Comparison of ENCODE assay signal across 8 mouse cellular contexts in genomic region chr11:60412173-60412572, GRCm38 (mm10). TPM values are rescaled to one million over a fixed set of nuclear protein-coding genes. Genes with fewer than 3 reads are reported as not detected.
DNase-seq lines count a peak whose midpoint lies in the region; ATAC-seq and TF ChIP-seq lines count a peak whose summit lies in the region.

No protein-coding gene starts in this region.

- TF ChIP-seq CTCF in intestine, postnatal 0 days (IDR thresholded peaks at IDR 0.05; ENCODE audit: low read depth), result peak; percentile 77

- no peak overlapping the region for H3K4me2 ChIP-seq in intestine, postnatal 0 days (replicated peaks; ENCODE audit: low read depth)
- no peak overlapping the region for H3K4me2 ChIP-seq in intestine, embryonic 16.5 days (ENCODE audit: low read depth, low read length)

- no peak for ATAC-seq in intestine, postnatal 0 days
- ATAC-seq in intestine, embryonic 16.5 days, result no peak
- no peak for ATAC-seq in inflammation-experienced regulatory T-cells, adult 6 months

- no peaks in the 10 kb centered on the region for H3K27me3 ChIP-seq in intestine, postnatal 0 days (replicated peaks; ENCODE audit: control insufficient read depth, insufficient read depth, low read length)
- H3K27me3 ChIP-seq in intestine, embryonic 16.5 days (replicated peaks; ENCODE audit: control insufficient read depth, insufficient read depth, low read length), result no peaks in the 10 kb centered on the region

- H3K4me3 ChIP-seq in intestine, postnatal 0 days (ENCODE audit: low read depth, low read length), result no peak overlapping the region
- H3K4me3 ChIP-seq in intestine, embryonic 16.5 days (ENCODE audit: low read length), result no peak overlapping the region

- WGBS in intestine, postnatal 0 days, result 7% methylated on average over 3 of the region's 3 CpGs
- 9% methylated on average over 3 of the region's 3 CpGs for WGBS in intestine, embryonic 16.5 days

- no peak overlapping the region for H3K9ac ChIP-seq in intestine, postnatal 0 days (ENCODE audit: low read depth, low read length)
- no peak overlapping the region for H3K9ac ChIP-seq in intestine, embryonic 16.5 days (ENCODE audit: low read depth, low read length)

- peaks cover 19% of the 10 kb centered on the region for H3K36me3 ChIP-seq in intestine, postnatal 0 days (ENCODE audit: control insufficient read depth, insufficient read depth)
- peaks cover 2% of the 10 kb centered on the region; the same call in 1 of the 2 replicates for H3K36me3 ChIP-seq in intestine, embryonic 16.5 days (ENCODE audit: control insufficient read depth, insufficient read depth, low read length)

- no peaks in the 10 kb centered on the region for H3K9me3 ChIP-seq in intestine, postnatal 0 days (ENCODE audit: control insufficient read depth)
- no peaks in the 10 kb centered on the region for H3K9me3 ChIP-seq in intestine, embryonic 16.5 days (ENCODE audit: control insufficient read depth, low read length)

- DNase-seq in ES-CJ7 (ENCODE audit: low read depth, low spot score), result peak; percentile 64
- peak; percentile 54 to 76 for DNase-seq in adrenal gland, postnatal 36 days
- peak; percentile 67 for DNase-seq in forelimb bud, embryonic 11.5 days (ENCODE audit: low read depth, low spot score)
- DNase-seq in layer of hippocampus, postnatal 10 days (ENCODE audit: low spot score in 2 of 2), result peak; percentile 71 to 77
- DNase-seq in natural killer cell, adult 2 months (ENCODE audit: low spot score in 2 of 2), result peak; percentile 61 to 72

- peaks cover 3% of the 10 kb centered on the region; the same call in 1 of the 2 replicates for H3K4me1 ChIP-seq in intestine, postnatal 0 days (replicated peaks; ENCODE audit: control insufficient read depth, insufficient read depth, low read length)
- H3K4me1 ChIP-seq in intestine, embryonic 16.5 days (ENCODE audit: control insufficient read depth, insufficient read depth, low read length), result 0 out of 2 replicates have a peak, but pooled peaks cover 3% of the 10 kb centered on the region

- H3K27ac ChIP-seq in intestine, postnatal 0 days (ENCODE audit: low read depth, low read length), result no peak overlapping the region
- H3K27ac ChIP-seq in intestine, embryonic 16.5 days (ENCODE audit: low read length), result no peak overlapping the region

RNA-seq across cellular contexts. Expression of gene Gid4, which starts 4.8 kb away (rescaled TPM):
- polyA plus RNA-seq in intestine, postnatal 0 days (2015; fragmentation: Nextera tagmentation; extraction: Ambion mirVana), result 11.3 and 12.2 TPM in 2 replicates
- 20.4 and 22.4 TPM in 2 replicates for polyA plus RNA-seq in intestine, embryonic 16.5 days (2015; fragmentation: Nextera tagmentation; extraction: Ambion mirVana)
- total RNA-seq in adrenal gland, postnatal 36 days (2021), result 10 to 100 TPM; 49.6 to 52.0 TPM
- 10 to 100 TPM; 38.0 to 39.3 TPM for total RNA-seq in layer of hippocampus, postnatal 10 days (2021)
- polyA plus RNA-seq in inflammation-experienced regulatory T-cells, adult 6 months (2017; shearing (Covaris generic)), result 10 to 100 TPM in 1 of 3 experiments, 1 to 10 TPM in 2; 9.8 to 12.6 (median 10.0) TPM

RNA-seq across cellular contexts. Expression of gene Atpaf2, which starts 6.1 kb away (rescaled TPM):
- polyA plus RNA-seq in intestine, postnatal 0 days (2015; fragmentation: Nextera tagmentation; extraction: Ambion mirVana), result 60.3 and 70.4 TPM in 2 replicates
- 72.0 and 78.9 TPM in 2 replicates for polyA plus RNA-seq in intestine, embryonic 16.5 days (2015; fragmentation: Nextera tagmentation; extraction: Ambion mirVana)
- total RNA-seq in adrenal gland, postnatal 36 days (2021), result 10 to 100 TPM; 62.0 to 66.5 TPM
- total RNA-seq in layer of hippocampus, postnatal 10 days (2021), result 10 to 100 TPM; 28.3 to 31.8 TPM
- polyA plus RNA-seq in inflammation-experienced regulatory T-cells, adult 6 months (2017; shearing (Covaris generic)), result 10 to 100 TPM; 35.8 to 45.1 (median 43.9) TPM

RNA-seq across cellular contexts. Expression of gene Drg2, which starts 42.2 kb away (rescaled TPM):
- 40.9 and 41.7 TPM in 2 replicates for polyA plus RNA-seq in intestine, postnatal 0 days (2015; fragmentation: Nextera tagmentation; extraction: Ambion mirVana)
- polyA plus RNA-seq in intestine, embryonic 16.5 days (2015; fragmentation: Nextera tagmentation; extraction: Ambion mirVana), result 102 and 107 TPM in 2 replicates
- 10 to 100 TPM; 65.2 to 70.3 TPM for total RNA-seq in adrenal gland, postnatal 36 days (2021)
- total RNA-seq in layer of hippocampus, postnatal 10 days (2021), result 10 to 100 TPM; 64.2 to 73.8 TPM
- polyA plus RNA-seq in inflammation-experienced regulatory T-cells, adult 6 months (2017; shearing (Covaris generic)), result 10 to 100 TPM; 44.3 to 68.8 (median 50.2) TPM

RNA-seq across cellular contexts. Expression of gene Myo15, which starts 57.0 kb away (rescaled TPM):
- 0.03 and 0.05 TPM in 2 replicates for polyA plus RNA-seq in intestine, postnatal 0 days (2015; fragmentation: Nextera tagmentation; extraction: Ambion mirVana)
- 0.06 TPM in 2 replicates for polyA plus RNA-seq in intestine, embryonic 16.5 days (2015; fragmentation: Nextera tagmentation; extraction: Ambion mirVana)
- under 1 TPM; 0.03 to 0.10 TPM for total RNA-seq in adrenal gland, postnatal 36 days (2021)
- total RNA-seq in layer of hippocampus, postnatal 10 days (2021), result under 1 TPM; 0.13 to 0.18 TPM
- under 1 TPM in 1 of 3 experiments, not detected in 2; 0.09 TPM for polyA plus RNA-seq in inflammation-experienced regulatory T-cells, adult 6 months (2017; shearing (Covaris generic))

RNA-seq across cellular contexts. Expression of gene Drc3, which starts 59.0 kb away (rescaled TPM):
- polyA plus RNA-seq in intestine, postnatal 0 days (2015; fragmentation: Nextera tagmentation; extraction: Ambion mirVana), result 1.7 and 1.9 TPM in 2 replicates
- polyA plus RNA-seq in intestine, embryonic 16.5 days (2015; fragmentation: Nextera tagmentation; extraction: Ambion mirVana), result 1.9 and 2.2 TPM in 2 replicates
- 1 to 10 TPM; 1.5 to 1.8 TPM for total RNA-seq in adrenal gland, postnatal 36 days (2021)
- 1 to 10 TPM; 6.5 to 7.2 TPM for total RNA-seq in layer of hippocampus, postnatal 10 days (2021)
- under 1 TPM; 0.25 to 0.87 (median 0.42) TPM for polyA plus RNA-seq in inflammation-experienced regulatory T-cells, adult 6 months (2017; shearing (Covaris generic))
